In the genomic region with DNA sequence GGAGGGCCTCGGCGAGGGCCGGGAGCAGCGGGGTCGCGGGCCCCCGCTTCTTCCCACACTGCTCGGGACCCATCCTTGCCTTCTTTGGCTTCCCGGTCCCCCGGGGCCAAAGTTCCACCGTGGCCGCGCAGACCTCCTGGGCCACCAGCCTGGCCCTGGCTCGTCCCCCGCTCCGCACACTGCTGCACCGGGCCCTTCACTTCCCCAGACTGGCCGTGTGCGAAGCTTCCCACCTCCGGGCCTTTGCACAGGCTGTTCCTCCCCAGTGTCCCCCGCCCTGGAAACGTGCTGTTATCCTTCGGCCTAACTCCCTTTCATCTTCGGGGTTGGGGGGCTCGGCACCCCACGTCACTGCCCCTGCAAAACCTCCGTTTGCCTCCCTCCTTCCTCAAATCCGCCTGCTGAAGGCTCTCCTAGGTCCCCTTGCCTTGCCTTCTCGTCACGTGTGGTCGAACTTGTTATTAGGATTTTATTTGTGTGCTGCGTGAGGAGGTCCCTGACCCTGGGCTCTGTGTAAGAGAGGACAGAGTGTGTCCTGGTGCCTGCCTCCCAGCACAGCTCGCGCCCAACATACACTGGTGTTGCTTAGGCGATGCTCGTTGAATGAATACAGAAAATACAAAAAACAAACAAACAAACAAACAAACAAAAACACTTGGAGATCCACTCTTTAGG, we compare ENCODE assay signal across 8 mouse cellular contexts. TPM values are rescaled to one million over a fixed set of nuclear protein-coding genes. Genes with fewer than 3 reads are reported as not detected.
DNase-seq lines count a peak whose midpoint lies in the region; ATAC-seq and TF ChIP-seq lines count a peak whose summit lies in the region.

No protein-coding gene starts in this region.

- peaks cover 42% of the 10 kb centered on the region for H3K27me3 ChIP-seq in heart, embryonic 10.5 days (ENCODE audit: insufficient read depth, poor library complexity, severe bottlenecking)
- H3K27me3 ChIP-seq in E14TG2a.4 (ENCODE audit: insufficient read depth, low read length) = peaks cover 32% of the 10 kb centered on the region
- peaks cover 34% of the 10 kb centered on the region for H3K27me3 ChIP-seq in hindbrain, embryonic 11.5 days (ENCODE audit: control insufficient read depth, insufficient read depth, low read length)
- no peaks in the 10 kb centered on the region for H3K27me3 ChIP-seq in liver, adult 2 months (ENCODE audit: control insufficient read depth, insufficient read depth, low read length)

- peak overlapping the region; percentile 88 for H3K9ac ChIP-seq in hindbrain, embryonic 11.5 days (ENCODE audit: low read depth, low read length)
- H3K9ac ChIP-seq in liver, adult 2 months (ENCODE audit: low read depth, low read length) = peak overlapping the region; percentile 95

- 2% methylated on average over 28 of the region's 36 CpGs for WGBS in heart, embryonic 10.5 days
- WGBS in hindbrain, embryonic 11.5 days = 2% methylated on average over 28 of the region's 36 CpGs
- WGBS in liver, adult 2 months = under 1% methylated on average over 32 of the region's 36 CpGs

- H3K79me2 ChIP-seq in liver, adult 2 months (ENCODE audit: control insufficient read depth, insufficient read depth, low read length) = peaks cover 25% of the 10 kb centered on the region; the same call in 1 of the 2 replicates

- H3K4me3 ChIP-seq in heart, embryonic 10.5 days = peak overlapping the region; percentile 95
- H3K4me3 ChIP-seq in E14TG2a.4 (replicated peaks; ENCODE audit: low read length) = peak overlapping the region; percentile 98
- peak overlapping the region; percentile 87 for H3K4me3 ChIP-seq in hindbrain, embryonic 11.5 days (ENCODE audit: low read depth, low read length)
- peak overlapping the region; percentile 95 for H3K4me3 ChIP-seq in liver, adult 2 months (ENCODE audit: insufficient read depth, low read depth, low read length)

- TF ChIP-seq CTCF in E14TG2a.4 (conservative IDR thresholded peaks at IDR 0.05; ENCODE audit: low read length) = no peak
- TF ChIP-seq CTCF in liver, adult 2 months (IDR thresholded peaks at IDR 0.05; ENCODE audit: low read depth, low read length) = no peak

- H3K9me3 ChIP-seq in heart, embryonic 10.5 days = no peaks in the 10 kb centered on the region
- H3K9me3 ChIP-seq in E14TG2a.4 (ENCODE audit: low read length) = no peaks in the 10 kb centered on the region
- no peaks in the 10 kb centered on the region for H3K9me3 ChIP-seq in hindbrain, embryonic 11.5 days (ENCODE audit: control insufficient read depth, low read length)

- peaks cover 29% of the 10 kb centered on the region for H3K4me1 ChIP-seq in heart, embryonic 10.5 days
- peaks cover 65% of the 10 kb centered on the region for H3K4me1 ChIP-seq in E14TG2a.4 (replicated peaks; ENCODE audit: low read depth, low read length)
- no peaks in the 10 kb centered on the region for H3K4me1 ChIP-seq in hindbrain, embryonic 11.5 days (replicated peaks; ENCODE audit: control insufficient read depth, insufficient read depth, low read length)
- H3K4me1 ChIP-seq in liver, adult 2 months (ENCODE audit: control insufficient read depth, insufficient read depth, low read length) = peaks cover 4% of the 10 kb centered on the region; the same call in 1 of the 2 replicates

- H3K4me2 ChIP-seq in hindbrain, embryonic 11.5 days (replicated peaks; ENCODE audit: low read depth, low read length) = peak overlapping the region; percentile 63

- peak; percentile 65 for ATAC-seq in hindbrain, embryonic 11.5 days (ENCODE audit: low FRiP score)

- peaks cover 12% of the 10 kb centered on the region for H3K36me3 ChIP-seq in heart, embryonic 10.5 days
- peaks cover 20% of the 10 kb centered on the region for H3K36me3 ChIP-seq in E14TG2a.4 (ENCODE audit: insufficient read depth, low read length)
- no peaks in the 10 kb centered on the region for H3K36me3 ChIP-seq in hindbrain, embryonic 11.5 days (ENCODE audit: control insufficient read depth, insufficient read depth, low read length)
- H3K36me3 ChIP-seq in liver, adult 2 months (ENCODE audit: control insufficient read depth, insufficient read depth, low read length) = peaks cover 2% of the 10 kb centered on the region; the same call in 1 of the 2 replicates

- no peak for DNase-seq in heart, embryonic 10.5 days (ENCODE audit: low spot score)
- DNase-seq in heart, adult 9 months (ENCODE audit: low spot score in 2 of 2) = no peak
- DNase-seq in embryo, embryonic 11 days = peak; percentile 55
- DNase-seq in hindbrain, embryonic 11.5 days (ENCODE audit: low spot score) = peak; percentile 50
- no peak for DNase-seq in liver, adult 2 months (ENCODE audit: extremely low read depth, low read depth, low spot score)
- DNase-seq in neural tube, embryonic 10.5 days (ENCODE audit: extremely low spot score, low spot score) = peak; percentile 59
- DNase-seq in urinary bladder, postnatal 36 days (ENCODE audit: low spot score in 2 of 2) = no peak

- peak overlapping the region; percentile 95 for H3K27ac ChIP-seq in heart, embryonic 10.5 days
- H3K27ac ChIP-seq in hindbrain, embryonic 11.5 days (ENCODE audit: low read depth, low read length) = 0 out of 2 replicates have a peak overlapping the region, but pooled peaks have one; percentile 6
- peak overlapping the region; percentile 28; the same call in 1 of the 2 replicates for H3K27ac ChIP-seq in liver, adult 2 months (replicated peaks; ENCODE audit: insufficient read depth, low read depth, low read length)

- no peak for TF ChIP-seq POLR2A in liver, adult 2 months (IDR thresholded peaks at IDR 0.05; ENCODE audit: extremely low read depth, insufficient read depth, low read length)

RNA-seq across cellular contexts. Expression of gene Sympk, which starts 0.5 kb away (rescaled TPM):
- polyA plus RNA-seq in heart, embryonic 10.5 days (2016; fragmentation: Nextera tagmentation; extraction: Ambion mirVana) = 34.0 and 44.5 TPM in 2 replicates
- 29.4 and 30.5 TPM in 2 replicates for polyA plus RNA-seq in hindbrain, embryonic 11.5 days (2014; fragmentation: Nextera tagmentation; extraction: Ambion mirVana)
- total RNA-seq in liver, adult 2 months (2014; rRNA removed) = 21.5 and 29.5 TPM in 2 replicates
- 37.3 and 46.9 TPM in 2 replicates for polyA plus RNA-seq in liver, adult 2 months (2012; rRNA removed)

RNA-seq across cellular contexts. Expression of gene Foxa3, which starts 1.4 kb away (rescaled TPM):
- 0.36 and 8.6 TPM in 2 replicates for polyA plus RNA-seq in heart, embryonic 10.5 days (2016; fragmentation: Nextera tagmentation; extraction: Ambion mirVana)
- polyA plus RNA-seq in hindbrain, embryonic 11.5 days (2014; fragmentation: Nextera tagmentation; extraction: Ambion mirVana) = not detected in 2 replicates
- 31.2 and 60.1 TPM in 2 replicates for total RNA-seq in liver, adult 2 months (2014; rRNA removed)
- 47.4 and 54.1 TPM in 2 replicates for polyA plus RNA-seq in liver, adult 2 months (2012; rRNA removed)

RNA-seq across cellular contexts. Expression of gene Irf2bp1, which starts 20.9 kb away (rescaled TPM):
- 14.9 and 27.0 TPM in 2 replicates for polyA plus RNA-seq in heart, embryonic 10.5 days (2016; fragmentation: Nextera tagmentation; extraction: Ambion mirVana)
- 25.2 and 26.0 TPM in 2 replicates for polyA plus RNA-seq in hindbrain, embryonic 11.5 days (2014; fragmentation: Nextera tagmentation; extraction: Ambion mirVana)
- total RNA-seq in liver, adult 2 months (2014; rRNA removed) = 4.5 and 7.3 TPM in 2 replicates
- 13.2 and 14.6 TPM in 2 replicates for polyA plus RNA-seq in liver, adult 2 months (2012; rRNA removed)

RNA-seq across cellular contexts. Expression of gene Rsph6a, which starts 29.8 kb away (rescaled TPM):
- polyA plus RNA-seq in heart, embryonic 10.5 days (2016; fragmentation: Nextera tagmentation; extraction: Ambion mirVana) = not detected in 2 replicates
- not detected in 2 replicates for polyA plus RNA-seq in hindbrain, embryonic 11.5 days (2014; fragmentation: Nextera tagmentation; extraction: Ambion mirVana)
- not detected in 2 replicates for total RNA-seq in liver, adult 2 months (2014; rRNA removed)
- not detected in 2 replicates for polyA plus RNA-seq in liver, adult 2 months (2012; rRNA removed)

RNA-seq across cellular contexts. Expression of gene Mypop, which starts 33.7 kb away (rescaled TPM):
- polyA plus RNA-seq in heart, embryonic 10.5 days (2016; fragmentation: Nextera tagmentation; extraction: Ambion mirVana) = 2.1 and 3.3 TPM in 2 replicates
- 4.6 TPM in 2 replicates for polyA plus RNA-seq in hindbrain, embryonic 11.5 days (2014; fragmentation: Nextera tagmentation; extraction: Ambion mirVana)
- 0.54 and 0.65 TPM in 2 replicates for total RNA-seq in liver, adult 2 months (2014; rRNA removed)
- 2.7 and 3.1 TPM in 2 replicates for polyA plus RNA-seq in liver, adult 2 months (2012; rRNA removed)

Comparison
In these comparisons a context has a peak if more than half of its experiments do, and no peak if none do; other contexts are left out.
1. DNase-seq: peak in embryo, embryonic 11 days (single experiment), hindbrain, embryonic 11.5 days (single experiment) and neural tube, embryonic 10.5 days (single experiment); none in heart, embryonic 10.5 days (single experiment), heart, adult 9 months (0 of 2), liver, adult 2 months (single experiment) and urinary bladder, postnatal 36 days (0 of 2).
2. H3K27ac ChIP-seq: peak in every context shown above with its lines; median percentile 95 in heart, embryonic 10.5 days; 28 in liver, adult 2 months; 6 in hindbrain, embryonic 11.5 days.
3. Peak in every context shown above with its lines, with median percentiles within 50 percentile points of each other: H3K4me3 ChIP-seq.